ENCODE assay signal across 8 mouse cellular contexts in genomic region chr17:24534160-24534718, GRCm38 (mm10). TPM values are rescaled to one million over a fixed set of nuclear protein-coding genes. Genes with fewer than 3 reads are reported as not detected.
A peak's percentile ranks its signal among the peaks of the same experiment; 100 is the strongest.
DNase-seq lines count a peak whose midpoint lies in the region; ATAC-seq and TF ChIP-seq lines count a peak whose summit lies in the region.

Gene Rab26, minus strand, starts transcription at chr17:24534210.

- no peak for TF ChIP-seq POLR2A in thymus, adult 2 months (IDR thresholded peaks at IDR 0.05; ENCODE audit: control insufficient read depth, extremely low read depth, insufficient read depth, low read length, poor library complexity)
- no peak for TF ChIP-seq POLR2A in limb, embryonic 14.5 days (IDR thresholded peaks at IDR 0.05; ENCODE audit: borderline replicate concordance, extremely low read depth, insufficient read depth, insufficient read length)

- TF ChIP-seq CTCF in thymus, adult 2 months (IDR thresholded peaks at IDR 0.05; ENCODE audit: borderline replicate concordance, control insufficient read depth, extremely low read depth, insufficient read depth, low read length, poor library complexity), result no peak

- H3K9ac ChIP-seq in limb, embryonic 14.5 days (ENCODE audit: low read depth, low read length, severe bottlenecking), result peak within 1 kb of the TSS; percentile 55

- no peaks in the 10 kb centered on the region for H3K9me3 ChIP-seq in heart, embryonic 10.5 days
- H3K9me3 ChIP-seq in limb, embryonic 14.5 days (ENCODE audit: control insufficient read depth, low read length), result no peaks in the 10 kb centered on the region

- H3K27me3 ChIP-seq in heart, embryonic 10.5 days (ENCODE audit: insufficient read depth, poor library complexity, severe bottlenecking), result 0 out of 2 replicates have a peak, but pooled peaks cover 8% of the 10 kb centered on the region
- H3K27me3 ChIP-seq in thymus, adult 2 months (ENCODE audit: control insufficient read depth, insufficient read depth, low read length), result no peaks in the 10 kb centered on the region
- no peaks in the 10 kb centered on the region for H3K27me3 ChIP-seq in limb, embryonic 14.5 days (ENCODE audit: control insufficient read depth, insufficient read depth, low read length)

- peaks cover 19% of the 10 kb centered on the region for H3K36me3 ChIP-seq in heart, embryonic 10.5 days
- H3K36me3 ChIP-seq in thymus, adult 2 months (ENCODE audit: control insufficient read depth, insufficient read depth, low read length), result no peaks in the 10 kb centered on the region
- peaks cover 19% of the 10 kb centered on the region for H3K36me3 ChIP-seq in limb, embryonic 14.5 days (ENCODE audit: control insufficient read depth, insufficient read depth, low read length)

- peaks cover 50% of the 10 kb centered on the region for H3K4me1 ChIP-seq in heart, embryonic 10.5 days
- H3K4me1 ChIP-seq in thymus, adult 2 months (replicated peaks; ENCODE audit: control insufficient read depth, insufficient read depth, low read length), result peaks cover 18% of the 10 kb centered on the region
- H3K4me1 ChIP-seq in limb, embryonic 14.5 days (ENCODE audit: control insufficient read depth, insufficient read depth, low read length), result peaks cover 33% of the 10 kb centered on the region

- H3K4me3 ChIP-seq in heart, embryonic 10.5 days, result peak within 1 kb of the TSS; percentile 62
- H3K4me3 ChIP-seq in thymus, adult 2 months (ENCODE audit: control insufficient read depth, insufficient read depth, low read length), result peak within 1 kb of the TSS; percentile 42
- peak within 1 kb of the TSS; percentile 33 for H3K4me3 ChIP-seq in limb, embryonic 14.5 days (replicated peaks; ENCODE audit: low read length)

- ATAC-seq in limb, embryonic 14.5 days (ENCODE audit: low FRiP score, low read depth), result no peak

- H3K4me2 ChIP-seq in limb, embryonic 14.5 days (replicated peaks; ENCODE audit: low read depth, low read length, severe bottlenecking), result peak within 1 kb of the TSS; percentile 69

- DNase-seq in heart, embryonic 10.5 days (ENCODE audit: low spot score), result no peak
- no peak for DNase-seq in heart, postnatal 4 days
- no peak for DNase-seq in thymus, adult 2 months
- DNase-seq in thymus, postnatal 25 days, result no peak
- no peak for DNase-seq in limb, embryonic 14.5 days (ENCODE audit: low spot score)
- no peak for DNase-seq in adrenal gland, postnatal 14 days
- no peak for DNase-seq in cerebellum, postnatal 10 days
- DNase-seq in embryo, embryonic 10 days (ENCODE audit: low spot score), result no peak

- H3K27ac ChIP-seq in heart, embryonic 10.5 days, result peak within 1 kb of the TSS; percentile 67
- H3K27ac ChIP-seq in thymus, adult 2 months (ENCODE audit: control insufficient read depth, insufficient read depth, low read length), result no peak within 1 kb of the TSS
- H3K27ac ChIP-seq in limb, embryonic 14.5 days (replicated peaks; ENCODE audit: low read depth, low read length), result no peak within 1 kb of the TSS

- 86% methylated on average over 8 of the region's 8 CpGs for WGBS in heart, embryonic 10.5 days
- WGBS in thymus, adult 2 months, result 95% methylated on average over 8 of the region's 8 CpGs
- 87% methylated on average over 8 of the region's 8 CpGs for WGBS in limb, embryonic 14.5 days

RNA-seq across cellular contexts. Expression of gene Rab26, which starts in this region (rescaled TPM):
- polyA plus RNA-seq in heart, embryonic 10.5 days (2016; fragmentation: Nextera tagmentation; extraction: Ambion mirVana), result 1.3 and 2.3 TPM in 2 replicates
- under 1 TPM; 0.27 to 0.38 TPM for total RNA-seq in heart, postnatal 4 days (2021)
- 1.6 and 1.9 TPM in 2 replicates for polyA plus RNA-seq in thymus, adult 2 months (2012; rRNA removed)
- 2.0 and 3.0 TPM in 2 replicates for polyA plus RNA-seq in limb, embryonic 14.5 days (2012; rRNA removed)
- 4.1 and 6.1 TPM in 2 replicates for polyA plus RNA-seq in limb, embryonic 14.5 days (2014; fragmentation: Nextera tagmentation; extraction: Ambion mirVana)
- total RNA-seq in adrenal gland, postnatal 14 days (2021), result 1.1 and 1.8 TPM in 2 replicates
